Mouse (Mus musculus): Measurements from ENCODE around the gene Lrrc25. TPM values are rescaled to one million over a fixed set of nuclear protein-coding genes. Genes with fewer than 3 reads are reported as not detected.

Gene Lrrc25
- polyA plus RNA-seq, 1 experiment from 2014 or later: 1.2 TPM

DNA sequence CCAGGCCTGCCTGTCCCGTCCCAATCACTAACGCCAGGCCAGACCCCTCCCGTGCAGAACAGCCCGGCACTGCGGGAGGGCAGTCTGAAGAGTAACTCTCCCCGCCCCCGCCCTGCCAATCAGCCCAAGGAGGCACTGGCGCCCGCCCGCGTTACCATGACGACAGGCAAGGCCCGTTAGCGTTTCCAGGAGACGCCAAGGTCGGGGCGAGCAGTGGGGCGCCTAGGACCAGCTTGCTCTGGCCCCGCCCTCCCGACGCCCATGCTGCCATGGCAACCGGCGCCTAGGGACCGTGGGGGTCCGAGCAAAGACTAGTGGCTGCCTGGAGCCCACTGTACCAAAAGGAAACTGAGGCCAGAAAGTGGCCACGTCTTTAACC, 14.7 kb upstream of the Lrrc25 start:
- Histone ChIP-seq H3K4me1 (peaks cover 67% of the 10 kb centered on the region), H3K9me3 (no peaks in the 10 kb centered on the region), H3K36me3 (replicated peaks) (no peaks in the 10 kb centered on the region), H3K4me2 (peak overlapping the region; percentile 47), H3K4me3 (peak overlapping the region; percentile 15), H3K27ac (peak overlapping the region; percentile 80), H3K27me3 (replicated peaks) (no peaks in the 10 kb centered on the region), H3K9ac (0 out of 2 replicates have a peak overlapping the region, but pooled peaks have one; percentile 4)
- ATAC-seq (replicated peaks): peak; percentile 41
- 1% methylated on average over 23 of the region's 26 CpGs for WGBS

DNA sequence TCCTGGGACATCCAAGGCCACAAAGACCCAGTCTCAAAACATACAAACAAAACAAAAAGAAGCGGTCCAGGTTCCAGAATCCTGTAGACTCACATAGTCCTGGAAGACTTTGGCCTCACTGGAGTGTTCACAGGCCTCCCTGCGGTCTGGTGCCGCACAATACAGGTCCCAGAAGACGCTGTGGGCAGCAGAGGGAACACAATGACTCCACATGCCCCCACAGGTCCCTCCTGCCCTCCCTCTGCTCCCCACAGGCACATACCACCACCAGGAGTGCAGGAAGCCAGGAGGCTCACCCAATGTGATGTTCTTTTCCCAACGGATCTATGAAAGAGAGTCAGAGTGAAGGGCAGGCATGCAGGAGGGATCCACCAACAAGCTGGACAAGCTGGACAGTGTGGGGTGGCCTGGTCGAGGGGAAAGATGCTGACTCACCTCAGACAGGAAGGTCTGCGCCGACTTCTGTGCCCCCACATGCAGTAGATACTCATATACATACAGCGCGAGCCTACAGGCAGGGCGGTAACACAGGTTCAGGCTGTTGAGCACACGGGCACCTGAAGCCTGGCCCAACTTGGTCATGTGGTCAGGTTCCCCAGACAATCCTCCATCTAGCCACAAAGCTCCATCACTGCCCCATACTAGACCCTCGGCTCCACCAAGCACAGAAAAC, 13.7 kb upstream of the Lrrc25 start:
- Histone ChIP-seq H3K4me3 (no peak overlapping the region), H3K27me3 (replicated peaks) (no peaks in the 10 kb centered on the region), H3K4me1 (peaks cover 70% of the 10 kb centered on the region), H3K4me2 (no peak overlapping the region), H3K9ac (no peak overlapping the region), H3K36me3 (replicated peaks) (no peaks in the 10 kb centered on the region), H3K9me3 (no peaks in the 10 kb centered on the region), H3K27ac (peak overlapping the region; percentile 80)
- 91% methylated on average over 13 of the region's 13 CpGs for WGBS
- ATAC-seq (replicated peaks): no peak

GRCm38 (mm10) chr8:70604558-70604957, 11.4 kb upstream of the Lrrc25 start:
- no peak for ATAC-seq (replicated peaks)
- Histone ChIP-seq H3K36me3 (replicated peaks) (no peaks in the 10 kb centered on the region), H3K27ac (no peak overlapping the region)

DNA sequence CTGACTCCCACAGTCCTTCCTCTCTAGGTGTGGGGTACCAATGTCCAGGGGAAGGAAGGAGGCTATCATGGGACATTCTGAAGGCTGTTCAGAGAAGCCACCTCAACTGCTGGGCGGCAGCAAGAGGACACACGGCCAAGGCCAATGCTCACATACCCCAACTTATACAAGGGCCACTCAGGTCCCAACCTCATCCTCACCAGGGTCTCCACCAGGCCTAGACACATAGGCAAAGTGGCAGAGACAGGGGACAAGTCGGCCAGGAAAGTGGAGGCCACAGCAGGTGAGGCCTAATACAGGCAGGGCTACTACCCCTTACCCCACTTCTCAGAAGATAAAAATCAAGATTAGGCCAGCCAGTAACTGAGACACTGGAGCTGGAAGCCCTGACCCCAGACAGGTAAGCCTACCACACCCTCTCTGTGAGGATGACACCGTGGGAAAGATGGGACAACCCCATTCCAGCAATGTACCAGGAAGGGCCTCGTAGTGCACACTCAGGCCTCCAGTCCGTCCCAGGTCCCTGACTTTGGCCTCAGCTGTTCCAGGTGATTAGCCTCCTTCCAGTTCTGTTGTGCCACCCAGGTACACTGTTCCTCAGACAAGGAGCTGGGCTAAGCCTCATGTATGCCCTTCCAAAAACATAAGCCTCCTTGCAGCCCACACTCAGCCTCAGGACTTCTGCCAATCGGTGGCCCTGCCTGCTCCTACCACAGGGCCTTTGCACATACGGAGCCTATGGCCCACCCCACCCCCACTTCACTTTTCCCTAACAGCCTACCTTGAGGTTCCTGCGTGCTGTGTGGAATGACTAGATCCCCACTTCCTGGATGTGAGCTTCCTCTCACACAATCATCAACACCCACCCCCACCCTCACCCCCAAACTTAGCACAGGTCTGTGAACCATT, 9.8 kb upstream of the Lrrc25 start:
- peaks cover 65% of the 10 kb centered on the region for H3K4me1 ChIP-seq
- no peaks in the 10 kb centered on the region for H3K27me3 ChIP-seq (replicated peaks)
- H3K4me3 ChIP-seq: no peak overlapping the region
- no peak overlapping the region for H3K27ac ChIP-seq
- H3K36me3 ChIP-seq (replicated peaks): no peaks in the 10 kb centered on the region
- ATAC-seq (replicated peaks): no peak
- H3K4me2 ChIP-seq: peak overlapping the region; percentile 86; the same call in 1 of the 2 replicates
- H3K9me3 ChIP-seq: no peaks in the 10 kb centered on the region
- no peak overlapping the region for H3K9ac ChIP-seq
- WGBS: 89% methylated on average over 9 of the region's 9 CpGs

More at GRCm38 (mm10) chr8:70604558-70604957, 11.4 kb upstream of the Lrrc25 start:
- Histone ChIP-seq H3K4me1 (peaks cover 65% of the 10 kb centered on the region), H3K4me2 (no peak overlapping the region), H3K9me3 (no peaks in the 10 kb centered on the region), H3K4me3 (no peak overlapping the region), H3K27me3 (replicated peaks) (no peaks in the 10 kb centered on the region), H3K9ac (no peak overlapping the region; the same call in 1 of the 2 replicates)
- 93% methylated on average over 7 of the region's 7 CpGs for WGBS

DNA sequence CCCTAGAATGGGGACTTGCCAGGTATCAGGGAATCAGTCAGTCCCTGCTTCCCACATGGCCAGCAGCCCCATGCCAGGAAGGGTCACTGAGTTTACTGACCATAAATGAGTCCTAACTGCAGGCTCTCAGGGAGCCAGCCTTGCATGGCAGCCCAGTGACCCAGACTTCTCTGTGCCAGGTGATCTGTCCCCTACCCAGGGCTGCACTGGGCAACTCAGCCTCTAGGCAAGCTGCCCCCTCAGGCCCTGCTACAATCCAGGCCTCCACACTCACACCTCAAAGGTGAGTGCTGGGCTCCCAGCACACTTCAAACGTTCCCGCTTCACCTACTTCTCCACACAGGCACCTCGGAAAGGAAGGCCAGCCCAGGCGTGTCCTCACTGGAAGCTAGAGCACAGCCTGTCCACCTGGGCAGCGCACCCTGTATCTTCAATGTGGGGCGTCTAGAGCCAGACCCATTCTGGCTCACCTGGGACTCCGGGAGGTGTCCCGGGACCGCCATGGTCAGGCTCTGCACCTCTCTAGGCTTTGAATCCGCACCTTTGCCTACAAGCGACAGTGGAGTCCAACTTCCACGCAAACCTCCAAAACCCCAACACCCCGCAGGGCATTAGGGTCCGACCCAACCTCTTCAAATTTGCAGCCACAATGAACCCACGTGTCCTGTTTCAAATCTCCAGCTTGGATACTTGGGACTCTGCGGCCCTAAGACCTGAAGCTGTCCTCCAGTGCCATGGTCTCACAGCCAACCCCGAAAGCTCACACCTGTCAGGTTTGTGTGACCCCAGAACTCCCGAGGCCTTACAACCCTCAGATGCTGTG, 9.0 kb upstream of the Lrrc25 start:
- peaks cover 66% of the 10 kb centered on the region for H3K4me1 ChIP-seq
- H3K9me3 ChIP-seq: no peaks in the 10 kb centered on the region
- H3K27me3 ChIP-seq (replicated peaks): no peaks in the 10 kb centered on the region
- H3K9ac ChIP-seq: peak overlapping the region; percentile 86
- ATAC-seq (replicated peaks): no peak
- peak overlapping the region; percentile 76 for H3K4me3 ChIP-seq
- 62% methylated on average over 18 of the region's 18 CpGs for WGBS
- H3K27ac ChIP-seq: 0 out of 2 replicates have a peak overlapping the region, but pooled peaks have one; percentile 64
- peak overlapping the region; percentile 86 for H3K4me2 ChIP-seq
- H3K36me3 ChIP-seq (replicated peaks): no peaks in the 10 kb centered on the region

DNA sequence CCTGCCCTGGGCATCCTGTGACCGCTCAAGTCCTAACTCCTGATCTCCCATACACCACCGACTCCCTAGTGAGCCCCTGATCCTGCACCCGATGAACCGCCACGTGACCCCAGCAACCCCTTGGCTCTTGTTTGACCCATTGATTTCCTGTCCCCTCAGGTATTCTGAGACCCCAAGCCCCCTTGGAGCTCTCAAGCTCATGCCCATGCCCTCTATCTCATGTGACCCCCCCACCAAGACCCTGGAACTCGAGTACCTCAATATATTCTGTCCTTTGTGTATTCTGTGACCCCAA, 8.4 kb upstream of the Lrrc25 start:
- 23% methylated on average over 6 of the region's 6 CpGs for WGBS
- no peak for ATAC-seq (replicated peaks)
- H3K4me1 ChIP-seq: peaks cover 66% of the 10 kb centered on the region
- peak overlapping the region; percentile 76 for H3K4me3 ChIP-seq
- peak overlapping the region; percentile 64; the same call in 1 of the 2 replicates for H3K27ac ChIP-seq
- H3K27me3 ChIP-seq (replicated peaks): no peaks in the 10 kb centered on the region
- no peaks in the 10 kb centered on the region for H3K9me3 ChIP-seq
- peak overlapping the region; percentile 86 for H3K9ac ChIP-seq
- no peaks in the 10 kb centered on the region for H3K36me3 ChIP-seq (replicated peaks)
- peak overlapping the region; percentile 86 for H3K4me2 ChIP-seq

DNA sequence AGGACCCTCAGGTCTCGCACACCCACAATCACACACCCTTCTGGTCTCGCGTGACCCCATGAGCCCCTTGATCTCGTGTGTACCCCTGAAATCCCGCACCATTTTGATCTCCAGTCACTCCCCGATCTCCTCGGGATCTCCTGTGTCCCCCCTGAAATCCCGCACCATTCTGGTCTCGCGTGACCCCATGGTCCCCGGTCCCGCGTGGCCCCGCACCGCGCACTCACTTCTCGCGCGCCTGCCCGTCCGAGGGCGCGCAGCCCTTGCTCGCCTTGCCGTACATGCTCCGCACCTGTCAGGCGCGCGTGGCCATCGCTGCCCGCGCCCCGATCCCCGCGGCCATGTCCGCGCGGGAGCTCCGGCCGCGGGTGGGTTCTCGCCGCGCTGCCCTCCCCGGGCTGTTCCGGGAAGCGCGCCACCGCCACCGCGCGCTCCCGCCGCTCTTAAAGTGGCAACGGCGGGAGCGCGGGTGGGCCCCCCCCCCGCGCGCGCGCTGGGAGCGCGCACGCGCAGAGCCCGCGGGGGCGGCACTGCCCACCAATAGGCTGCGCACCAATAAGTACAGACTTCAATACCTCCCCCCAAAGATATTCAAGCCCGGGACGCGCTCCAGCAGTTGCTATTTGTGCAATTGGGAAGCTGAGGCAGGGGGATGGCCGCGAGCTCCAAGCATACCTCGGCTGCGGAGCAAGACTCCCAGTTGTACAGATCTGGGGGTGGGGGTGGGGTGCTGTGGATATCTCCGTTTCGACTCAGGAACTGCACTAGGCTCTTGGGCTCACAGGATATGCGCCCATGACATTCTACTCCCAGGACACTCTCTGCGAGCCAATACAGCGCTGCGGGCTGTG, 7.8 kb upstream of the Lrrc25 start:
- Histone ChIP-seq H3K27me3 (replicated peaks) (no peaks in the 10 kb centered on the region), H3K4me3 (peak overlapping the region; percentile 76), H3K9ac (peak overlapping the region; percentile 86), H3K4me1 (peaks cover 66% of the 10 kb centered on the region), H3K4me2 (peak overlapping the region; percentile 86), H3K36me3 (replicated peaks) (no peaks in the 10 kb centered on the region), H3K9me3 (no peaks in the 10 kb centered on the region), H3K27ac (peak overlapping the region; percentile 64)
- 1% methylated on average over 84 of the region's 84 CpGs for WGBS
- ATAC-seq (replicated peaks): peak; percentile 25

DNA sequence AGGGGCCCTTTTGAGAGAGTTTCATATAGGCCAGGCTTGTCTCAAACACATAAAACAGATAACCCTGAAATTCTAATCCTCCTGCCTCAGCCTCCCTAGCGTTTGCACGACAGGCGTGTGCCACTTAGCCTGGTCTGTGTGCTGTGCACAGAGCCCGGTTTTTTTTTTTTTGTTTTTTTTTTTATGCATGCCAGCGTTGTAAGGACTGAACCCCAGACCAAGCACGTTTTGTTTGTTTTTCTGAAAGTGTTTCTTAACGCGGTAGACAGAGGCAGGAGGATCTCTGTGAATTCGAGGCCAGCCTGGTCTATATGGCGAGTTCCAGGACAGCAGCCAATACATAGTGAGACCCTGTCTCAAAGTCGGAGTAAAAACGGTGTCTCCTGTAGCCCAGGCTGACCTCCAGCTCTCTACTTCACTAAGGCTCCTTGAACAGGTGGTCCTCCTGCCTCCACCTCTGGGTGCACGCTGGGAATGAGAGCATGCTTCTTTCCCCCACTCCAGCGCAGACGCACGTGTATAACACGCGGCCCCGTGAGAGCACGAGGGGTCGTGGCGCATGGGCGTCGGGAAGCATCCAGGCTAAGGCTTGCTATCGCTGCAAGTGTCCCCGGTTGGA, 7.1 kb upstream of the Lrrc25 start, which contains the start of gene Ssbp4:
Ssbp4 (minus strand) TSS at position 124 of the 619 bp plus-strand sequence.
- H3K27me3 ChIP-seq (replicated peaks): no peaks in the 10 kb centered on the region
- peak within 1 kb of the TSS; percentile 79 for H3K27ac ChIP-seq
- no peaks in the 10 kb centered on the region for H3K36me3 ChIP-seq (replicated peaks)
- H3K9ac ChIP-seq: peak within 1 kb of the TSS; percentile 86
- peak within 1 kb of the TSS; percentile 86 for H3K4me2 ChIP-seq
- H3K4me3 ChIP-seq: peak within 1 kb of the TSS; percentile 76
- peaks cover 66% of the 10 kb centered on the region for H3K4me1 ChIP-seq
- peak; percentile 9; the same call in 1 of the 2 replicates for ATAC-seq (replicated peaks)
- WGBS: 7% methylated on average over 26 of the region's 26 CpGs
- H3K9me3 ChIP-seq: no peaks in the 10 kb centered on the region

- H3K27me3 ChIP-seq (replicated peaks): no peaks in the 10 kb centered on the region
- H3K4me1 ChIP-seq: peaks cover 66% of the 10 kb centered on the region
- no peaks in the 10 kb centered on the region for H3K36me3 ChIP-seq (replicated peaks)
- no peaks in the 10 kb centered on the region for H3K9me3 ChIP-seq
- peak overlapping the region; percentile 76 for H3K4me3 ChIP-seq
- H3K4me2 ChIP-seq: peak overlapping the region; percentile 86
- 1% methylated on average over 39 of the region's 39 CpGs for WGBS
- ATAC-seq (replicated peaks): peak; percentile 29
- H3K9ac ChIP-seq: 0 out of 2 replicates have a peak overlapping the region, but pooled peaks have one; percentile 27
- peak overlapping the region; percentile 79 for H3K27ac ChIP-seq
Observed at GRCm38 (mm10) chr8:70609368-70609848, 6.5 kb upstream of the Lrrc25 start.

DNA sequence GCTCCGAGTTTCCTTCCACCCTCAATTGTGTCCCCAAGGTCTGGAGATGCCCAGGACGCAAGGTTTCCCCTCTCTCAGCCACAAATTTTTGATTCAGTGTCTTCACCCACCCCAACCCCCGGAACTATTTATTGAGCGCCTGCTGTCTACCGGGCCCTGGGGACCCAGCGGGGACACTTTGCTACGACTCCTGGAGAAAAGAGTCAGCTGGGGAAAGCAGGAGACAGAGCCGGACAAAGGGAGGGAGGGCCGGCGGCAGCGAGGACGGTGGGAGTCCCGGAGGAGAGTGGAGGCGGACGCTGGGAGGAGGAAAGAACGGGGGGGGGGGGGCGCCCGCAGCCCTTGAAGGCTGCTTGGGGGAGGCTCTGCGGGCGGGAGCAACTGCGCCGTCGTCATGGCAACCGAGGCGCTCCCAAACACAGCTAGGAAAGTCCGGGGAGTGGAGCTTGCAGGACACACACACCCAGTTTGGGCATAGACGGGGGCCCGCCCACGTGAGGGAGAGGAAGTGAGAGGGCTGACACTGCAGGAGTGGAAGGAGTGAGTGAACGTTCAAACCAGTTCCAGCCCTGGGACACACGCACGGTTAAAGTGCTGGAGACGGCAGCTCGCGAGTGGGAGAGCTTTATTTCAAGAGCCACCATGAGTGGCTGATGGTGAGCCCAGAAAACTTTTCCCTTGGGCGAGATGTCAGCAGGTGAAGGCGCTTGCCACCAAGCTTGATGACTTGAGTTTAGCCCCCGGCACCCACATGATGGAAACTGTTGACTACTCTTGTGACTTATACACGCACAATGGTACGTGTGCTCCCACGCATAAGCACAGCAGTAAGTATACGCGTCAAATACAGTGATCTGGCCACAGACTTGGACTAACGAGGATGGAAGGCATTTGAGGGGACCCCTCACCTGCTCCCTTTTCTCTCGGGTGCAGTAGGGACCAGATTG, 5.8 kb upstream of the Lrrc25 start:
- no peaks in the 10 kb centered on the region for H3K9me3 ChIP-seq
- peak overlapping the region; percentile 86 for H3K4me2 ChIP-seq
- ATAC-seq (replicated peaks): peak; percentile 16
- H3K9ac ChIP-seq: 0 out of 2 replicates have a peak overlapping the region, but pooled peaks have one; percentile 25
- WGBS: 1% methylated on average over 40 of the region's 45 CpGs
- peaks cover 59% of the 10 kb centered on the region for H3K4me1 ChIP-seq
- no peaks in the 10 kb centered on the region for H3K36me3 ChIP-seq (replicated peaks)
- no peaks in the 10 kb centered on the region for H3K27me3 ChIP-seq (replicated peaks)
- H3K27ac ChIP-seq: peak overlapping the region; percentile 79
- H3K4me3 ChIP-seq: peak overlapping the region; percentile 76
